Mouse (Mus musculus): ENCODE data around the gene Rbm3.

Rbm3 gene

DNA sequence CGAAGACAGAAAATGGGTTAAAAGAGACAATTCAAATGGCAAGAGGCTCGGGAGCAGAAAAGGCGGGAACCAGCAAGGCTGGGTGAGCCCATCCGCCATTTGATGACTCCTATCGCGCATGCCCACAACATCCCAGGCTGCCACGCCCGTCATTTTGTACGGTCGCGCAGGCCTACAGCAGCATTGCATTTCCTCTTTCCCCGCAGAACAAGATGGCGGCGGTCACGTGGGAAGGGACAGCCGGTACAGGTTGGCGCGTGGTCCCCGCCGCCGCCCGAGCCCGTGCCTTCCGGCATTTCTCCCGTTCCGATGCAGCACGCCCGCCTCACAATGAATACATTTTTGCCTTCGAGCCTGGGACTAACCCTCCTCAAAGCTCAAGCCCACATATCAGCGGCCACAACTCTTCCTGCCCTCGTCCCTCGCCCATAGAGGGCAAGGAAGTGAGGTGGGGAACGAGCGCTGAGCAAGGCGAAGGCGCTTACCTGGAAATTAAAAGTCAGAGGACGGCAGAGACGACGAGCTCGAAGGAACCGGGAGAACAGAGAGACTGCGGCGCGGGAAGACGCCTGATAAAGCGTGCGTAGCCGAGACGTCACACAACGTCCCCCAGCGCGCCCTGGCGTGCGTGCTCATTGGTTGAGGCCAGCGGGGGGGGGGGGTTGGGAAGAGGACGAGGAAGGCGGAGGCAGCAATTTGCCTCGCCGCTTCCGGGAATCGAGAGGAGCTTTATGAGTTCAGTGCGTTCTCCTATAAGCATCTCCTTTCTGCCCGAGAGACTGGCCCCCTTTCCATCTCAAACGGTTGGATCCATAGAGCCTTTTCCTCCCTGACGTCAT is at the start of gene Rbm3:
TSS of gene Rbm3 (minus strand) at position 728 of the 839 bp plus-strand sequence.
- DNase-seq, result peak; percentile 84 to 90

DNA sequence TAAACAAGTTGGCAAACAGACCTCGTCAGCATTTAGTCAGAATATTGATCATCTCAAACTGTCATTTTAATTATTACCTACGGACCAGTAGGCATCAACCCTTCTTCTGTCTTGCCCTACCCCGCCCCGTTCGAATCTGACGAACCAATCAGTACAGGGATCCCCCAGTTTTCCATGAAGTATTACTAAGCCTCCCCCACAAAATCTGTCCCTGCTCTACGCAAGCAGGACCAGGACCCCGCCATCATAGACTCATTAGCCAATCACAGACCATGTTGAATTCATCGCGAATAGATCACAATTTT is 47.7 kb upstream of the Rbm3 start, which contains the start of gene Ebp:
TSS of gene Ebp (minus strand) at position 94 of the 305 bp plus-strand sequence.
- peak in 1 of 2 experiments; percentile 50 for DNase-seq

DNA sequence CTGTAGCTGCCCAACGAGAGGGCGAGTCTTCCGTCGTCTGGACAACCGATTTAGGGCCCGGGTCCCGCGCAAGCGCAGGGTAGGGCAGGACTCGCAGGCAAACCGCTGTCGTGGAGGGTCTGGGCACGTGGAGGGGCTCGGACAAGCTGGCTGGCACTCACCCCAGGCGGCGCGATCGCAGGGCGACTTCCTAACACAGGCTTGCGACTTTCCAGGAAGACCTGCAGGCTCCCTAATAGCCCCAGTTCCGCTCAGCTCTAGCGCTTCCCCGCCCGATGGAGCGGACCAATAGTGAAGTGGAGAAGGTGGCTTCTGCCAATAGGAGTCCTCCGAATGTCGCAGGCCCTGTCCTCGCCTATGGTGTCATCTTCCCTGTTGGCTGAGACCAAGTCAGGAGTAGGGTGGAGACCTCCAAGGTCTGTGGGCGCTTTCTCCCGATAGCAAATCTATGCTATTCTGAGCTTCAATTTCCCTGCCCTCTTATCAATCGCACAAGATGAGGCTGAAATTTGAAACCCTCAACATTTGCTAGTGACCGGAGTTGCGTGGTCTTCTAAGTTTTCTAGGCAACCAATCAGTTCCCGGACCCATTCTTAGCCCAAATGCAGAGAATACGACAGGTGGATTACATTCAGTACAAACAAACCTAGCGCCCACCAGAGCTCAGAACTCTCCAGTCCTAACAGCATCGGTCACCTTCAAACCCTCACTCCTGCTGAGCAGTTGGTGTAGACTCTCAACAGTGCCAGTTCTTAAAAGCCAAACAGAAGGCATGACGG is 47.1 kb upstream of the Rbm3 start:
- peak; percentile 83 to 87 for DNase-seq

DNA sequence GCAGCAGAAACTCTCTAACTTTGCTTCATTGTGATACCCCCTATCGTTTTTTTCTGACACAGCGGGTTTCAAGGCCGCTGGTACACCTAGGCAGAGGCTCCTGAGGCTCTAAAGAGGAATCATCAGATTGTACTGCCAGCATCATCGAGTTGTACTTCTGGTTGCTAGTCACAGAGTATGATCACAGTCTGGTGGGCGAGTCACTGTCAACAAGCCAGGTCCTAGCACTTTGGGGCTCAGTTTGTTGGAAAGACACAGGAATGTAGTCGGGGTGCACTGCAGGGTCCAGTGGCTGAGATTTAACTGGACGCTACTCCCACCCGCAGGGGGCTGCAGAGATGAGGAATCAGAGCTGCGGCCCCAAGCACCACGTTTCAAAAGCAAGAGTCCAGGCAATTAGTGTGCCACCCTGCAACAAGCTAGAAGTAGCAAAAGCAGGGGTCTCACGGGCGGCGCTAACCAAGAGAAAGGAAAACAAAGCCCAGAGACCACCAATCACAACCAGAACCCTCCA is 46.5 kb upstream of the Rbm3 start:
- no peak for DNase-seq

DNA sequence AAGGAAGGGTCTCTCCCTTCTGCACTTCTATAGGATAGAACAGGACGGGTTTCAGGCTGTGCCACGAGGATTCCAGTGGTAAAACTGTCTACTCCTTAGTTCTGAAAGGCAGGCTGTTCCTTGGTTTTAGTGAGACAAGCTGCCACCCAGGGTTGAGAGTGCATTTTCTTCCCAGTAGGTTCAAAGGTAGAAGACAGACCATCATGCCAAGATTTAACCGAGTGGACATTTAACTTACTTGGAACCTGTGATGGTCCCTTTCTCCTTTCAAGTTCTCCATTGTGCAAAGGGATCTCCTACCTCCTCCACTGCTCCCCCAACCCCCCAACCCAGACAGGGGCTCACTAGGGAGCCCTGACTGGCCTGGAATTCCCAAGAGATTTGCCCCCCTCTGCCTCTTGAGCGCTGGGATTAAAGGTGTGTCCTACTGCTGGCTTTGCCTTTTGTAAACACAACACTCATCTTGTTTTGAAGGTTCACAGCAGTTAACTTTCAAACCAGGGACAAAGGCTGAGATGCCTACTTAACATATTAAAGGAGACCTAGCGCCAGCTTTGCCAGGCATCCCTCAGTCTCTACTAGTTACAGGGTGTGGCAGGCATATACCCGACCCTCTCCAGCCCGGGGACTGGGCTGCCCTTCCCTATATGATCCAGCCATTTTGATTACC is 37.3 kb upstream of the Rbm3 start:
- no peak for DNase-seq

DNA sequence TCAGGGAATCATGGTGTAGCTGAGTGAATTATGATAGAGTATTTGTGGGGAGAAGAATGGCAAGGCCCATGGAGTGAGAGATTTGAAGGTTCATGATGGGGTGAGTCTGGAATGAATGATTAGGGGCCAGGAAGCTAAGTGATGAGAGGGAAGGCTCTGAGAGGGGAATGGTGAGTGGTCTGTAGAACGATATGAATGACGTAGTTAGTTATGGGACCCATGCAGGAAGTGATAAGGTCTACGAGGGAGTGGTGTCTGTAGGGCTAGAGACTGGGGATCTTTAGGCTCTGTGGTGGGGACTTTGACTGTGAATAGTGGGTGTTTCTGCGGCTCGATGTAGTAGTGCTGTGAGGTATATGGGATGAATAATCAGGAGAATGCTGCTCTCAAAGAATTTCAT is 34.0 kb upstream of the Rbm3 start:
- DNase-seq, result no peak

DNA sequence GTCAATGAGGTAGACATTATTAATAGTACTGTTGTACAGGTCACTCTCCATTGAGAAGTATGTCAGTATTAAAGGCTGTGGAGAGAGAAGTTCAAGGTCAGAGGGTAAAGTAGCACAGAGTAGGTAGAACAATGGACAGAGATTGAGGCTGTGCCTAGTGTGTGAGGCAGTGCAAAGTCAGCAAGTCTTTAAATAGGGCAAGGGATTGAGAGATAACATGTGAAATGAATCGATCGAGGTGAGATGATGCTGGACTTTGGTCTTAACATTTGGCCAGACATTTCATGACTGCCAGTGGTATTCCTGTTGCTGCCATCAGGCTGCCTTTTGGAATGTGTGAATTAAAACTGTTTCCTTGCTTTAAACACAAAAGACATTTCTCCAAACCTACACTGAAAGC is 33.2 kb upstream of the Rbm3 start:
- DNase-seq, result no peak

DNA sequence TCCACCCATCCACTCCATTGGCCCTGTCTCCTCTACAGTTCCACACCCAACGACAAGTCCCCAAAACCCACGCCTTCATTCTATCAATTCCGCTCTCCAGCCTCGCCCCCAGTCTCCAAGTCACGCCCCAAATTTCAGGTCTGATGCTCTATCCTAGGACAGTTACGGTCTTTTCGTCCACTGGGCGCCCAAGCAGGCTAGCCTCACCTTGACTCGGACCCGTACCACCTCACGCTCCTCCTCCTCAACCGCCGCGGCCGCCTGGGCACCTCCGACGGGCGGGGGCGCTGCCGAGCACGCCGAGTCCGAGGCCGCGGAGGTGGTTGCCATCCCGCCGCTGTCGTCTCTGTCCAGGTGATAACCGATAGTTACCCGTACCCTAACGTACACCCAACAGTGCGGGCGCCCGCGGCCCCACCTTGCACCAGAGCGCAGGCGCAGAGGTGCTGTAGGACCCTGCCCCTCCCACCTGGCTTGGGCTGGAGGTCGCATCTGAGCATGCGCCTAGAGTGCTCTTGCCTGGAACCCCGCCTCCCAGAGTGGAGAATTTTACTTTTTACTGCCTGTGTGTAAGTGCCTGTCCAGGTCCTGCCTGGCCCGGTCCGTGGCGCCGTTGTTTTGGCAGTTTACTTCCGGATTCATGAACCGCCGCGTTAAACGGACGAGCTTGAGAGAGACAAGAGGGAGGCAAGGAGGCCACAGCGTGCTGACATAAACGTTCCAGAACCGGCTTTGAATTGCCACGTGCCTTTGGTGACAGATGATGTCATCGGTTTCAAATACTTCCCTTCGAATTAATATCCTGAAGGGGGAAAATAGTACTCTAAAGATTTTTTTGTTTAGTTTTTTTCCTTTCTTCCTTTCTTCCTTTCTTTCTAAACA is 30.1 kb upstream of the Rbm3 start, which contains the start of gene Tbc1d25:
TSS of gene Tbc1d25 (minus strand) at position 678 of the 882 bp plus-strand sequence.
- DNase-seq, result peak; percentile 83 to 92

DNA sequence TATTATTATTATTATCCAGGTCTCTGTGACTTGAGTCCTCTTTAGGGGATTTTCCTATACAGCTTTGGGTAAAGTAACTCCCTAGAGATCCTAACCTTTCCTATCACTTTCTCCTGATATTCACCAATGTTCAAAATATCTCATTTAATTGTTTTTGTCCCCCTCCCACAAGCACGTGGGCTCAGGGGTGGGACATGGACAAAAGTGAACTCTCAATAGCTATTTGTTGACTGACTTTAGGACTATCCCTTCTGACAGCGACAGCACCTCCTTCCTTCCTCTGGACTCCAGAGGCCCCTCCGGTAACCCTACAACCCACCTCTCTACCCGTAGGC is 29.5 kb upstream of the Rbm3 start:
- DNase-seq, result no peak

DNA sequence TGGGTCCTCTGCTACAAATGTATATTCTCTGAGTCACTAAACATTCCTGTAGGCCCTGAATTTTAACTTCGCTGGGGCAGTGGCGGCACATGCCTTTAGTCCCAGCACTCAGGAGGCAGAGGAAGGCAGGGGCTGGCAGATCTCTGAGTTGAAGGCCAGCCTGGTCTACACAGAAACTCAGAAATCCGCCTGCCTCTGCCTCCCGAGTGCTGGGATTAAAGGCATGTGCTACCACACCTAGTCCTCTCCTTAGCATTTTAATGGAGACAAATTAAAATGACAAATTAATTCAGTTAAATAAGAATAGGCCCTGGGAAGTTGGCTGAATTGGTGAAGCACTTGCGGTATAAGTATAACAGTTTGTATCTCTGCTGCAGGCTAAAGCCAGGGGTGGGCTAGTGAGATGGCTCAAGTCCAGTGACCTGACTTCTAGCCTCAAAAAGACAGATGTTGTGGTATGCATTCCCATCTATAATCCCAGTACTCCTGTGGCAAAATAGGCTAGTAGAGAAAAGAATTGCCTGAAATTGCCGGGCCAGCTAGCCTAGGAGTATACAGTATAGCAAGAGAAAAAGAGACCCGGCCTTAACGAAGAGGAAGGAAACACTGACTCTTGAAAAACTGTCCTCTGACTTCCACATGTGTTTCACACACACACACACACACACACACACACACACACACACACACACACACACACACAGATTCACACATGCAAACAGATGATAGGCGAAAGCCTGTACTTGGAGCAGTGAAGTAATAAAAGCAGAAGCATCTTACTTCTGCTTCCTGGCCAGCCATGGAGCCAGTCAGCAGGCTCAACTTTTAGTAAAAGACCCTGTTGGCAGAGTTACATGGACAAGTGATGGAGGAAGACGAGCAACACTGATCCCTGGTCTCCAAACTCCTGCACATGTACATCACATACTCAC is 22.3 kb upstream of the Rbm3 start:
- no peak for DNase-seq

DNA sequence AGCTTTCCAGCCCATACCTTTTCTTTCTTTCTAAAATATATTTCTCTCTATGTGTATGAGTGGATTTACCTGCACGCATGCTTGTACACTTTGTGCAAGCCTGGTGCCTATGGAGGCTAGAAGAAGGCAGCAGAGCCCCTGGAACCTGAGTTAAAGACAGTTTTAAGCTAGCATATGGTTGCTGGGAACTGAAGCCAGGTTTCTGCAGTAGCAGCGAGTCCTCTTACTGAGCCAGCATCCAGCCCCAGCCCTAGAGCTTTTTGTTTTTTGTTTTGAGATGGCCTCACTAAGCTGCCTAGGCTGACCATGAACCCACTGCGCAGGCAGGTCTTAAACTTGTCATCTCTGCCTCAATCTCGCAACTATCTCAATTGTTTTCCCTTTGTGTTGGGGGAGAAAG is 18.8 kb upstream of the Rbm3 start:
- peak; percentile 45 to 55 for DNase-seq

DNA sequence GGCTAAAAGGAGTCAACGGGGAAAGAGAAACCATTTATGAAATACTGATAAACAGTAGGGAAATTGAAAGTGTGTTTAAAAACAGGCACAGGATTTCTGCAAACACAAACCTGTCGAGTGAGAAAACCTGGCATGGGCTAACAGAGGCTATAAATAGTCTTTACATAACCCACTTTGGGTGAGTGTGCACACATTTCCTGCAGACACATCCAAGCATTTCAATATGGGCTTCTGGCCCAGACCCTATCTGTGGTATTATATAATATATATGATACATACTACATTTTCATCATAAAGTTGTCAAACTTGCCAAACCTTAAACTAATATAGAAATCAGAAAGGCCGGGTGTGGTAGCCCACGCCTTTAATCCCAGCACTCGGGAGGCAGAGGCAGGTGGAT is 17.4 kb upstream of the Rbm3 start:
- DNase-seq, result peak in 1 of 2 experiments; percentile 47

DNA sequence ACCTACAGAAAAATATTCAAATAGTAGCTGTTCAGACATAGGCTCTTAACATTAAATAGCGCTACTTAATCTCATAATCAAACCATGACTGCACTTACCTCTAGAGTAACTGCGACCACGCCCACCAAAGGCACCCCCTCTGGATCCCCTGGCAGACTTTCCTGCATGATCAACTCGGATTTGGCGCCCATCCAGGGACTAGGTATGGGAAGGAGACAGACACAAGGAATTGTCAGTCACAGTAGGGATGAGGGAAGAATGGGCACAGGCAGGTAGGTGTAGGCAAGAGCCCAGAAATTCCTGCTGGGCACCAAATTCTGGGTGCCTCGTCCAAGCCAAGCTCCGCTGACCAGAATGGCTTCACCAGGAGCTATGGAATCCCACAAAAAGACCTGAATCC is 1.9 kb downstream of the Rbm3 start:
- peak; percentile 25 to 50 for DNase-seq

DNA sequence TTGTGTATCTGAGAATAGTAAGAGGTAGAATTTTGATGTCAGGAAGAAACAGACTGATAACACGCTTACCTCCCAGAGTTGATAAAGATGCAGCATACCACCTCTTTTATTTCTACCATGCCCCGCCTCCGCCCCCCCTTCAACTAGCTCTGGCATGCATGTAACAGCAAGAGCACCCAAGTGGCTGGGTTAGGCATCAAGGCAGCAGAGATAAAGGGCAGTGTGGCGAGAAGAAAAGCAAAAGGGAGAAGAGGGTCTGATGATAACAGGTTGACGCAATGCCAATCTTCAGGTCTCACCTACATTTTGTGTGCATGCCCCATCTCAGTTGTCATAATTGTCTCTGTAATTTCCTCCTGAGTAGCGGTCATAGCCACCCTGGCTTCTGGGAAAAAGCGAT is 2.7 kb downstream of the Rbm3 start:
- no peak for DNase-seq

DNA sequence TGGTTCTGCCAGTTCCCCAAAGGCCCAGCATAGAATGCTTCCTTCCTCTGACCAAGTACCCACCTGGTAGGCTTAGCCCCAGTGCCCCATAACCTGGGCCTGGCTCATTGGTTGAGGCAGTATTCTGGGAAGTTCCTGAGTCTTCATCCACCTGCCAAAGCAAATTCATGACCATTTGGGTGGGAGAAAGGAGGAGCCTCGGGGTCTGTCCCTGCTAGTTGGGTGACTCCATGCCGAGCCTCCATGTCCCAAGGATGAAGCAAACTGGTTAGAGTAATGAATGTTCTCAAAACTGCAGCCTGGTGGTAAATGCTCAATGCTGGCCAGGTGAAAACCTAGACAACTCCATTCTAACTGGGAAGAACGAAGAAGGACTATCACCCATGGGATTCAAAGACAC is 4.6 kb downstream of the Rbm3 start:
- DNase-seq, result no peak

DNA sequence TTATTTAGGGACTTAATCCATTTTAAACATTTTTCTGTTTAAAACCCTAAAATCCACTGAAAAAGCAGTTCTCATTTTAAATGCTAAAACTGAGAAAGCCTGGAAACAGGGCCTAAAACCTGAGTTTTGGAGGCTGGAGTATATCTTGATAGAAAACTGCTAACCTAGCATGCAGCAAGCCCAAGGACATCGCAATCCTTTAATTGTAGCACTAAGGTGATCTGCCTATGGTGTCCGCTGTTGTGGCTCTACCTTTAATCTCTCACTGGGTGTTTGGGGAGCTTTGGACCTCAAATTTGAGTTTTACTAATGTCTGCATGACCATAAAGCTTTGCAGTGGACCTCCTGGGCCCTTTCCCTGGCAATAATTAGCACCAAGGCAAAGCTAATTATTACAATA is 5.2 kb downstream of the Rbm3 start:
- DNase-seq, result no peak

DNA sequence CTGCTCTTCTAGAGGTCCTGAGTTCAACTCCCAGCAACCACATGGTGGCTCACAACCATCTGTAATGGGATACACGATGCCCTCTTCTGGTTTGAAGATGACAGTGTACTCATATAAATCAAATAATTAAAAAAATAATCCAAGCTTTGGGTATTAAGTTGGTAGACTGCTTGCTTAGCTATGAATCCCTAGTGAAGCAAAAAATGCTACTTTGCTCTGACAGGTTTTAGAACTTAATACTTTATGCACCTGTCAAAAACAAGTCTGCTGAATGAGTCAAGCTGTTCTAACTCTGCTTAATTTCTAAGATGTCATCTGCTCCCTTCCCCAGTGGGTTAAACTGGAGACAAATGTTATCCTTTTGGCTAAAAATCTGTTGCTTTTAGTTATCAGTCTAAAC is 6.2 kb downstream of the Rbm3 start:
- DNase-seq, result no peak

DNA sequence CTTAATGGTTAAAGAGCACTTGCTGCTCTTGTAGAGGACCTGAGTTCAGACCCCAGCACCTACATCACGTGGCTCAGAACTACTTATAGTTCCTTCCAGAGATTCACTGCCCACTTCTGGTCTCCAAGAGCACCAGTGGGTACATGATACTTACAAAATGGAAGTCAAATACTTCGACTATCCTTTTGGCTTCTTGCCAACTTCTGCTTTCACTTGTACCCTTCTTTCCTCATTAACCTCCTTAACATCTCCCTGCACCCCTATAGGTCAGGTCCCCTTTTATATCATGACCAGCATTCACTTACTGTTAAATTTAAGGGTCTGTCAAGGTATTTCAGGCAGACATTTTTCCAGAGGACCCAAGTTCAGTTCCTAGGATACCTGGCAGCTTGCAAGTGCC is 9.8 kb downstream of the Rbm3 start:
- DNase-seq, result no peak

DNA sequence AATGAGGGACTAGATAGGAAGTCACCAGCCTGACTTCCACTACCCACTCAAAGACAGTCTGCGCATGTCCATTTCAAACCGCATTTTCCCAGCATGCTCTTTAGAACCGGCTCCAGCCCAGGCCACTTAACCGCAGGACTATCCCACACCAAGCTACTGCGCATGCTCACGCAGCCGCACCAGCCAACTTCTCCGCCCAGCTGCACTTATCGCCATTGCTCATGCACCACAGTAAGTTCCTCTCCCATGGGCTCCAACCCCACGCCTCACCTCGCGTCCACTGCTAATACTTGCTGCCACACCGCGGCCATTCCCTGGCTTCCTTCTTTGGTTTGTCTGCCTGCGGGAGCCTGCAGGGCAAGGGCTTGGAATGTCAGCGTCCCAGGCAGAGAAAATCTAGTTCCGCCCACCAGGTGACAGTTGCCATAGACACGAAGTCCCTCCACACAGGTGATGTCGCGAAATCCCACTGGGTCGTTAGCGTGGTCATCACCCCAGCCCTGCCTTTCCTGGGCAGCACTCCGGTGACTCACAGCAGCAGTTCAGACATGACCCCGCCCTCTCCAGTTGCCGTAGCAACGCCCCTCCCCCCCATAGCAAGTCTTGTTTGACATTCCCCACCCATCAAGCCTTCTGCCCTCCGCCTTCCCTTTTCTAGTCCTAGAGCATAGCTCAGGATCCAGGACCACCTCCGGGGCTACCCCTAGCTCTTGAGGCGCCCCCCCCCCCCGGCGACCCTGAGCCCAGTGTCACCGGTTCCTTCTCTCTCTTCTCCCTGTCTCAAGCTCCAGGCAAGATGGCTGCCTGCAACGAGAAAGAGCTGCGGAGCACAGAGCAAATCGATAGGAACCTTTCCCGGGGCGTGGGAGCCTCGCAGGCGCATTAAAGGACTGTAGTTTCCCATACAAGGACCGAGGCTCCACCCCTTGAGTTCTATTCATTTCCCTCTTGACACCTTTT is 13.4 kb downstream of the Rbm3 start, which contains the start of gene Wdr13:
TSS of gene Wdr13 (minus strand) at position 876 of the 960 bp plus-strand sequence.
- peak; percentile 91 to 92 for DNase-seq

DNA sequence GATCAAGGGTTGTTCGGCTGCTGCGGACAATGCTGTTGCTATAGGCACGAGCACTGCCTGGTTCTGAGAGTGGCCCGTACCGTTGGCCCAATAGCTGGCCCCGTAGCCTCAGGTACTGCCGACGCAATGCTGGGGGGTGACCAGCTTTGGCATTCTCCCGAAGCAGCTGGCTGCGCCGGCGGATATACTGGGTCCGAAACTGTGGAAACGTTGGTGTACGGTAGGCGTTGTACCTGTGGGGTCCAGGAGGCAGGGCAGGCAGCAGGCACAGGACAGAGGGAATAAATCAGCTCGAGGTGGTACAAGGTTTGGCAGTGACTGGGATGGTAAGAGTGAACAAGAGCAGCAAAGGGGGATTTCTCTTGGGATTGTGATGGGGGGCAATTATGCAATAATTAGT is 14.3 kb downstream of the Rbm3 start:
- DNase-seq, result peak in 1 of 2 experiments; percentile 28
